Mouse (Mus musculus) cerebellum, adult 11 months (tissue): ENCODE data around the gene Cbx6.

Experiments
- DNase-seq: peaks from one replicate; pipeline ENCODE4 v3.0.0; 2022

Gene Cbx6

DNA sequence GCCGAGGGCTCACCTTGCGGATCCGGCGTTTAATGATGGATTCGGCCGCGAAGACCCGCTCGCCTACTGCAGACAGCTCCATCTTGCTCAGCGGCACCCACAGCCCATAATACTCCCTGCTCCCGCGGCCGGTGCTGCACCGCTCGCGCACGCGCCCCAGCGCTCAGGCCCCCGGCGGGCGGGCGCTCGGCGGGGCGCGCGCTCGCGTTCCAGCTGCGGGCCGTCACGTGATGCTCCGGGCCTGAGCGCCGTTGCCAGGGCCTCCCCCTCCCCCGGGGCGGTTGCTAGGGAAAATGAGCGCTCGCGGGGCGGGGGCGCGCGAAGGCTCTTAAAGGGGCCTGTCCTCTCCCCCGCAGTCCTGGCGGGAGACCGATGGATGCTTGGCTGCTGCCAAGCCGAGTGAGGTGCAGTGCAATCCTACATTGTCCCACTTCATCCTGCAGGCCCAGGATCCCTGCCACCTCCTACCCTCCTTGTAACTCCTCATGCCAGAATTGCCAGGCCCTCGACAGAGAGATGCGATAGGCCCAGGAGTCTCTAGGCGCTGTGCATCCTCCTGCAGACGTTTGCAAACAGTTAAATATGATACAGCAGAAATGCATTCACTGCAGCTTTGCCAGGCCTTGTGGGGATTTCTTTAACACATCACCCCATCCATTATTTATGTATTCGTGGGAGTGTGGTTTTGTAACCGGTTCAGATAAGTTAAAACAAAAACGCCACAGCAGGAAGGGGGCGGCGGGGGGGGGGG, at the start of gene Cbx6, which contains the start of gene Npcd:
Gene Cbx6, minus strand, starts transcription at position 559 of the 751 bp plus-strand sequence.
Gene Npcd, minus strand, starts transcription at position 108 of the 751 bp plus-strand sequence.
- DNase-seq, result peak; percentile 97

DNA sequence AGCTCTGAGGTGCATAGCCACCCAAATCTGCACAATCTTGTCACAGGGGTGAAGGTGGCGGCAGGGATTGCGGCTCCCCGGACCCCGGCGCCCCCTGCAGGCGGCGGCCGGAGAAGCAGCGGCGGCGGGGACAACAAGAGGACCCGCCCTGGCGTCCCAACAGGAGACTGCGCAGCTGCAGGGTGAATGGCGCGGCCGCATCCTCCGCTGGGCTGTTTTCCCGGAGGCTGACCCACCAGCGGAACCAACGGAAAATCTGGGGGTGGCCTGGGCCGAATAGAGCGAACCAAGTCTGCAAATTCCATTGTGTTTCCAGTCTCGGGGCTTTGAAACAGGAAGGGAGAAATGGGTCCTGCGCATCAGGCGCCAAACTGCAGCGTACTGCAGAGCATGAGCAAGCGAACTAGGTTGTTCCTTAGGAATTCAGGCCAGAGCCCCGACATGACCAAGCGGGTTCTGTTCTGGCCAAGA, 48.9 kb upstream of the Cbx6 start:
- DNase-seq, result peak; percentile 95

DNA sequence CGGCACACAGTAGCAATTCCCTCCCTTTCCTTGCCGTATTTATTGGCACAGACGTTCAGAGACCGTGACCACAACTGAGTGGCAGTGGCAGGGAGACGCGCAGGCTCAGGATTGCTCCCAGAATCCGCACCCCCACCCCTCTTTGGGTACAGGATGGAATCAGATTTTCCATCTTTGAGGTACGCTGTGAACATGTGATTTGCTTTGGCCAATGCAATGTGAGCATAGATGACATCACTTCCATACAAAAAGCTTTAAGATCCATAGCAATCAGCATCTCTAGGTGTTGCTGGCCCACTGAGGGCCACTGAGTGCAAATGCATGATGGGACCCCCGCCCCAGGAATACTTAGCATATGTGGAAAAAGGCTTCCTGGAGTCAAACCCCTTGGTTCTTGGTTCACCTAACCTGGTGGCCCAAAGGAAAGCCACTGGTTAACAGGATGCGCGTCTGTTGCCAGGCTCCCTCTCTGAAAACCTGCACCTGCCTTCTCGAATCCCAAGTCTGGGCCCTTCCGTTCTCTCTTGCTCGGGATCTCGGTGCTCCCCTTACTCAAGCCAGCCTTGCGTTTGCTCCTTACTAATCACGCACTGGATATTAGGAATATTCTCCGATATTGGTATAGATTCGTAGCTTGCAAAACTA, 48.3 kb upstream of the Cbx6 start:
- DNase-seq, result peak; percentile 36

DNA sequence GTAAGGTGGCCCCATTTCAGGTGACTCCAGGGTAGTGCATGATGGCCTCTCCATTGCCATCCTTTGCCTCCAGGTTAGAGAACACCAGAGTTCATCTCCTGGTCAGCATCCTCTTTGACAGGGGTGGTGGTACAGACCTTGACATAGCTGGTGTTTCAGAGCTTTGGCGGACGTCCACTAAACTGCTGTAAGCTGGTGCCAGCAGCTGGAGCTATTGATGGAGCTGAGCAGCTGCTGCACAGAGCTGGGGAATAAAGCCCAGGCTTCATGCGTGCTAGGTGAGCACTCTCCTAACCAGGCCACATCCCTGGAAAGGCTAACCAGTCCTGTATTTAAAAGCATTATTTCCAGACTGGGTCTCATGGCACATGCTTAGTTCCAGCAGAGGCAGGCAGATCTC, 46.0 kb upstream of the Cbx6 start:
- no peak for DNase-seq

DNA sequence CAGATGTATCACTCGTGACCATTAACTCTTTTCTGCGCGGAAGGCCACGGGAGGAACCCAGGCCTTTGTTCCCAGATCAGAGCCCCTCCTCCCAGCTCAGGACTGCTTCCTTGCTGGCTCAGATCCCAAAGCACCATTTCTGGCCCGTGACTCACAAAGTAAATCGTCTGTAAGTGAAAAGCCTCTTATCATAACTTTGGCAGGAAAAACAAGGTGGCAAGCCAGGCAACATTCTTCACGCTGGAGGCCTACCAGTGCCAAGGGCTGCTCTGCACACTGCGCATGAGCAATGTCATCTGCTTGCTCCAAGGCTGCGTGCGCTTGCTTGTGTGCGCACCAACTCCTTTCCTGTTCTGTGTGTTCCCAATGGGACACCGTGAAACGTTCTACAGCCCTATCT, 44.8 kb upstream of the Cbx6 start:
- DNase-seq, result peak; percentile 51

DNA sequence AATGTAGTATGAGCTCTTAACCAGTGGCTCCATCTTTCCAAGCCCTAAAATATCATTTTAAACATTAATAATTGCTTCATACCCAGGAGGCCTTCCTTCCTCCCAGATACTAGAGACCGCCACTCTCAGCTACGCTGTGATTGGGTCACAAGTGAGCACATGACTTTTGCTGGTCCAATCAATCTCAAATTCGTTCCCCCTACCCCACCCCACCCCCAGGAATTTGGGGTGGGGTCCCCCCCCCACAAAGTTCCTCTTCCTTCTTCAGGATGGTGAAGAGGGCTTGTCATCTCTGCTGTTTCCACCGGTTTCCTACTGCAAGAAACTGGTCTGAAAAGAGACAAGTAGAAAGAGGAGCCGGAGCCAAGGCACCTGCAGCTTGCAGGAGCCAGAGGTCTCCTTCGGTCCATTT, 44.2 kb upstream of the Cbx6 start:
- DNase-seq, result no peak

DNA sequence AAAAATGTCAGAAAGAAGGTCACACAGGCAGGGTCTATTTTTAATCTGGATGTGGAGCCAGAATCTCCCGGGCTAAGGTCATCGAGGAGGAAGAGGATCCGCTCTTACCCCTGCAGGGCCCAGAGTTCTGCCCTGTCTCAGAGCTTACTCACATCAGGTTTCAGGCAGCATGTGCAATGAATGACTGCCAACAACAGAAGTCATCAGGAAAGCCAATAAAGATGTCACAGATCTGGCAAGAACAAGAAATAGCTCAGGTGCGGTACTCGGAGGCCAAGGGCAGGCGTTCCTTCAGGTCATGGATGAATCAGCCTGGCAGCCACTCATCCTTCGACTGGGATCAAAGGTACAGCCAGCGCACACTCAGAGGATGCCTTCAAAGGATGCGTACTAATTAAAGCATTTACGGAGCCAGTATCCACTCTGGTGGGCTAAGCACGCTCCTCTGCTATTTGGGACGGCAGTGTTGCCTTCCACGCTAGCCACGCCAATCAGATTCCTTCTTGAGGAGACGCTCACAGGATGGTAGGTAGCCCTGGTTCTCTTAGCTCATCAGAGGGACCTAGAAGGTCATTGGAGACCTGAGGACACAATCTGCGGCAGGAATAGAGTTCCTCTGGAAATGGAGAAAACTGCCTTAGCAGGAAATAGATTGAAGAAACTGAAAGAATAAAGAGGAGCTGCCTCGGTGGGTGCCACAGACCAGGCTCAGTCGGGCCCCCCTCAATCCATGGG, 40.9 kb upstream of the Cbx6 start:
- no peak for DNase-seq

DNA sequence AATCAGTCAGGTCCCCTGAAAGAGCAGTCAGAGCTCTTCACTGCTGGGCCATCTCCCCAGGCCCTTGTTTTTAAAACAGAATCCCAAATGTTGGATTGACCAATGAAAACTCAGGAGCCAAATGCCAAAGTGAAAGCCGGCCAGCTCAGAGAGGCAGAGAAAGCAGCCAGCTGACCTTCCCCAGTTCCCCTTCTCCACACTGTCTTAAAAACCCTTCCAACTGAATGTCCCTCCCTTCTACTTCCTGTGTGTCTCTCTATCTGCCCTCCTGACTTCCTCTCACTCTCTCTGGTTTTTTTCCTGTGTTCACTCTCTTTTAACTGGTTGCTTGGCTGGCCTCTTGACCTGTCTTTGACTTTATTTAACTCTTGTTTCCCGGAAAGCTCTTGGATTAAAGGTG, 39.5 kb upstream of the Cbx6 start:
- no peak for DNase-seq

DNA sequence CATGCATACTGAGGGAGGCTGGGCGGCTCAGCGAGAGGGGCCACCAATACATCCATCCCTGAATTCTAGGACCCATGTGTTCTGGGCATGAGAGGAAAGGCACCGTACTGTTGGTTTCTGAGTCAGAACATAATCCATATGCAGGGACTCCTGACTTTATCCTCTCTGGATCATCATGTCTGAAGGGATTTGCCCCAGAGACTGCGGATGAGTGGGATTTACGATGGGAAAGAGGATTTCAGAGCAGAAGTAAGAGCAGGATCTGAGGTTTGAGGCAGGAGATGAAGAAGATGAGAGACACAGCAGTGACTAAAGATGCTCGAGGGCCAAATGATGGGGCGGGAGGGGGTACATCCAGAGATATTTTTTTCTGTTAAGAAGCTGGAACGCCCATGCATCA, 39.1 kb upstream of the Cbx6 start:
- DNase-seq, result no peak

DNA sequence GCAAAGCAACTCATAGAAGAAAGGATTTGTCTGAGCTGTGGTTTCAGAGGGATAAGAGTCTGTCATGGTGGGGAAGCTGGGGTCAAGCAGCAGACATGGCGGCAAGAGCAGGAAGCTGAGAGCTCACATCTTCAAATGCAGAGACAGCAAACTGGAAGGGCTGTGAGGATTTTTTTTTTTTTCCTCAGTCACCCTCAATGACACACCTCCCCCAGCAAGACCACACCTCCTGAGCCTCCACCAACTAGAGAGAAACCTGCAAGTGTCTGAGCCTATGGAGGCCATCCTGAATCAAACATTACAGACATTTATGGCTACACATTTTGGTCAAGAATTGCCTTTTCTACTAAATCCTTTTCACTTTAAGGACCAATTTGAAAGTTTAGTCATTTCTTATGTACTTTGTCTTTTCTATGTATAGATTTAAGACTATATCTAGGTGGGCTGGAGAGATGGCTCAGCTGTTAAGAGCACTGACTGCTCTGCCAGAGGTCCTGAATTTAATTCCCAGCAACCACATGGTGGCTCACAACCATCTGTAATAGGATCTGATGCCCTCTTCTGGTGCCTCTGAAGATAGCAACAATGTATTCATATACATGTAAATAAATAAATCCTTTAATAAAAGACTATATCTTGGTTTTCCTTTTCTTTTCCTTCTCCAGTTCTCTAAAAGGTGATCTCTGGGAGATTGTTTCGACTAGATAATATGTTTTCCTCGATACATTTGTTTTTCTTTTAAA, 32.9 kb upstream of the Cbx6 start:
- no peak for DNase-seq

DNA sequence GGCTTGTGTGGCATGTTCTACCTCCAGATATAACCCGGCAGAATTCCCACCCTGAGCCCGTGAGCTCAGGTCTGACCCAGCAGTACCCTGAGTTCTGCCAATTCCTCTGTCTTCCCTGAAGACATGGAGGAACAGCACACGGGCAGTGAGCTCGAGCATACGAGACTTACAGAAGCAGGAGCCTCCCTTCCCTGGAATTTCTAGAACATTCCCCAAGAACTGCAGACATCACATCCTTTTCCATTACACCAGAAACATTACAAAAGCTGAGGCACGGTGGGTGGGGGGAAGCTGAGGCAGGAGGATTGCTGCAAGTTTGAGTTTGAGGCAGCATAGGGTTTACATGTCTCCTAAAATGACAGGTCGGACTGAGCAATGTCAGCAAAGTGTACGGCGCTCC, 25.3 kb upstream of the Cbx6 start:
- DNase-seq, result no peak

DNA sequence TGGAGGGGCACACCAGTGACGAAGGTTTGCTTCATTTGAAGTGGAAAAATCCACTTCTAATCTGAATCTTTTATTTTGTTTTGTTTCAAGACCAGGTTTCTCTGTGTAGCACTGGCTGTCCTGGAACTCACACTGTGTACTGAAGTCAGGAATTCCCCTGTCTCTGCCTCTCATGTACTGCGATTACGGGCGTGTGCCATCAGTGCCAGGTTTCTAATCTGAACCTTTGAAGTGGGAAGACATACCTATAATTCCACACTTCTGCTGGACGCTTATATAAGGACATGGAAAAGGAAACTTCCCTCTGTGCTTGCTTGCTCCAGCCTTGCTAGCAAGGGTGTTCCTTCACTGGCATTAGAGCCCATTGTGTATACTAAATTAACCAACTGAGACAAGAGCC, 24.5 kb upstream of the Cbx6 start:
- DNase-seq, result no peak

DNA sequence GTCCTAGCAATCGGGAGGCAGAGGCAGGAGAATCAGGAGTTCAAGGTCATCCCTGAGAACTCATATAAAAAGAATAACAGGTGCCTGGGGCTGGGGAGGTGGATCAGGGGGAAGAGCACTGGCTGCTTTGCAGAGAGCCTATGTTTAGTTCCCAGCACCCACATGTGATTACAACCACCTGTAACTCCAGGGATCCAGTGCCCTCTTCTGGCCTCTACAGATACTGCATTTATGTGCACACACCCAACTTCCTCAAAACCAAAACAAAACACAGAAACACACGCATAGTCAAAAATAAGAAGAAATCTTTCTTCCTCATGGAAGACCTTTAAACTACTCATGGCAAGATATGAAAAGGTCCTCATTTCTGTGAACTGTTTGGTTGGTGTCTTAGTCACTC, 15.7 kb upstream of the Cbx6 start:
- no peak for DNase-seq

DNA sequence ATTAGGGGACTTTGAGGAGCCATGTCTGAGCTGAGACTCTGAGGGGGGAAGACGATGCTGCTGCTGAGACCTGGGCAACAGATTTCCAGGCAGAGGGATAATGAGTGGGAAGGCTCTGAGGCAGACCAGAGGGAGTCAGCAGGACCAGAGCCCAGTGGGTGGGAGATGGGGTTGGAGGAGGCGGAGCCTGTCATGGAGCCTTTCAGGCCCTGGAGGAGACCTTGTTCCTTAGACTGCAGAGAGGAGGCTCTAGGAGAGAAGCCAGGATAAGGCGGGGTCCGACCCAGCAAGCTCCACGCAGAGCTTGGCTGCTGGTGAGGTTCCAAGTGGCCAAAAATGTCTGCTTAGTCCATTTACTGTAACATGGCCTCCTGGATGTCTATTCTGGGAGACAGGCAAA, 12.6 kb upstream of the Cbx6 start:
- no peak for DNase-seq

DNA sequence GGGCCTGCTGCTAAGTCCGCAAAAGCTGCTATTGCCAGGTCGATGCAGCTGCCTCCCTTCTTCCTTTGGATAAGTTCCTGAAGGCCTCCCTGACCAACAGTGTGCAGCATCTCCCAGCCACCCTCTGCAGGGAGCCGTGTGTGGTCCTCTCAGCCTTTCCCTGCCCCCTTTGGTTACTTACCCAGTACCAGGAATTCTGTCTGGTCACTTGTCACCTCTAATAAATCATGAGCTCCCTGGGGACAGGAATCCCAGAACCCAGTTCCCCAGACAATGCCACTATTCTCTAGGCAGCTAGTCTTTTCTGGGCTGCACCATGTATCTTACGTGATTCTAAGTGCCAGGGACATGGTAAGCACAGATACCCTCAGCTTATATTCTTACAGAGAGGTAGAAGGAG, 11.5 kb upstream of the Cbx6 start:
- DNase-seq, result no peak

DNA sequence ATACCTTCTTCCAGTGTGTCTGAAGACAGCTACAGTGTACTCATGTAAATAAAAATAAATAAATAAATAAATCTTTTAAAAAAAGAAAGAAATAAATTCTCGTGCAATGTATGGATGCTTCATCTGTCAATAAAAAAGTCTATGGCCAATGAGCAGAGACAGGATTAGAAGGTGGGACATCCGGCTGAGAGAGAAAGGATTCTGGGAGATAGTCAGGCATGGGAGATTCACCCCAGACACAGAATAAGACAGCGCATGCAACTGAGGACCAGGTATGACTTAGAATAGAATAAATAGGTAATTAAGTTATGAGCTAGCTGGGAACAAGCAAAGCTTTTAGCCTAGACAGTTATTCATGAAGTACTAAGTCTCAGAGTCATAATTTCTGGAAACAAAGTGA, 8.5 kb upstream of the Cbx6 start:
- DNase-seq, result no peak

DNA sequence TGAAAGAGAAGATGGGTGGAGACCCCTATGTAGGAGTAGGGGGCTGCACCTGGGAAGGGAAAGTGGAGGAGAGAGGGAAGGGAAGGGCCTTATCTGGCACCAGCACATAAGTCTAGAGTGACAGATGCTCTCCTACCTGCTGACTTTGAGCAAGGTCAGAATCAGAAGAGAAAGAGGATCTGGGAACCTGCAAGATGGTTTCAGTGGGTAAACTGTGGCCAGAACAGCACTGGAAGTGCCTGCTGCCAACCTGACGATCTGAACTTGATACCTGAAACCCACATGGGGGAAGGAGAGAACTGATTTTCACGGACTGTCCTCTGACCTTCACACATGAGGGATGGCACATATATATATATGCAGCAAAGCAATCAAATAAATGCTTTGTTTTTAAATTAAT, 5.8 kb upstream of the Cbx6 start:
- no peak for DNase-seq

DNA sequence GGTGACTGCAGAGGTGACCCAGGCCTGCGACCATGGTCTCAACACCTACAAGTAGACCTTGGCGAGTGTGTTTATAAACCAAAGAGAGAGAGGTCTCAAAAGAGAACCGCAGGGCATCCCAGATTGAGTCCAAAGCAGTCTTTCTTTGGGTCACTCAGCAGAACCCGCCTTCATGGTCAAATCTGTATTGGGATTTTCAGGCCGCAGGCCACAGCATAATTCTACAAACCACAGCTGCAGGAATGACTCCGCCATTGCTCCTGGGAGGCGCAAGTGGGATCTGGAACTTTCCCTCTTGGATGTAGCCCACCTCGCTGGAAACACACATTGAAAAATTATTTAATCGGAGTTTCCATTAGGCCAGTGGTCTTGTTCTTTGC, 383 bp upstream of the Cbx6 start:
- DNase-seq, result no peak

DNA sequence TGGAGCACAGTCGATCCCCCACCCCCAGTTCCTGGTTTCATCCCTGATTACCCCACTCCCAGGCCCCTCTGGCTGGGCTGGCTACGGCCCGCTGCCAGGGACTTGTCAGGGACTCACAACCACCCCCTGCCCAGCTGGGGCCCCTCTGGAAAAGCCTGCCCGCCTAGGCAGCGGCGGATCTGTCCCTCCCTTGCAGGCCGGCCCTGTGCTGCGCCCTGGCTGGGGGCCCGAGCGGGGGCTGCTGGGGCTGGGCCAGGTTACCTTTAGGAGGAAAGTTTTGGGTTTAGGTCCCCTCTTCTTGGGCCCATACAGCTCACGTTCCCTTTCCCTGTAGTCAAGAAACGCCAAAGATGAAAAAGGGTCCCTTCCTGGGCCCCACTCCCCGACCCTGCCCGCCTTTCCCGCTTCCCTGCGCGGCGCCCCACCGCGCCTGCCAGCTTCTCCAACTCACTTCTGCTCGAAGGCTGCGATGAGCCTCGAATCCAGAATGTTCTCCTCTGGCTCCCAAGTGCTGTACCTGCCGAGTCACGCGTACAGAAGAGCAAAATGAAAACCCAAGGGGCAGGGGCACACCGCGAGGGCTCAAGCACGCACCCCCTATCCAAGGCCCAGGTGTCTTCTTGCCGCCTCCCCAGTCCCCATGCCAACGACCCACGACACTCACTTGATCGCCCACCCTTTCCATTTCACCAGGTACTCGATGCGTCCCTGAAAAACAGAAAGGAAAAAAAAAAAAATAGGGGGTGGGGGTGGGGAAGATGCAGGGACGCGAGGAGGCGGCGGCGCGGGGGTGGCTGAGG, 1.0 kb downstream of the Cbx6 start:
- peak; percentile 59 for DNase-seq

DNA sequence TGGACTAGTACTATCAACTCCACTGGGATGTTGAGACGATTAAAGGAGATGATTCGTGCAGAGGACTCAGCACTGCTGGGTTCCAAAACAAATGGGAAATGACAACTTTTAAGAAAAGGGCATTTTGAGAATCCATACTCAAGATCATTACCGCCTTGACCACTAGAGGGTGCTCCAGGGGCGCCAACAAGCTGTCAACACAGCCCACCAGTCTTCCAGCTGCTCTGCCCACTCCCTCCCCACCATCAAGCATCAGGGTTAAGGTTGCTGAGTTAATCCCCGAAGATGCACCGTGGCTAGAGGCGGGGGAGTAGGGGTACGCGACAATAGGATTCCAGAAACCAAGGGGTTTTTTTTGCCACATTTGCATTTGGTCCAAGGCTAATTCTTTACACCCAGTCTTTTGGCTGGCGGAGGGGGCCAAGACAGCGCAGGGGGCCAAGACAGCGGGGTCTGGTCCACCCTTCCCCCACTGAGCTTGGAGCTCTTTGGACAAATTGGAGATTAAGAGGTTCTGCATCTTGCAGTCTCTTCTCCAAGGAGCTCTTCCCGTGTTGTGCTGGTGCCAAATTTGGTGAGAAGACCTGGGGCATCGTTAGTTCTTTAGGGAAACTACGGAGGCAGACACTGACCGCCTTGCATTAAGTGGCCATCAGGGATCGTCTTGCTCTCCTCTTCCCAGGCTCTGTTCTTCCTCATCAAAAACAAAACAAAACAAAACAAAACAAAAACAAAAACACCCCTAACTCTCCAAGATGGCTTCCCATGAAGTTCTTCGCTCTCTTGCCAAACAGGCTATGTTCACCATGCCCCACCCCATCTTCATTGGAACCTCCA, 2.2 kb downstream of the Cbx6 start:
- DNase-seq, result peak; percentile 72

DNA sequence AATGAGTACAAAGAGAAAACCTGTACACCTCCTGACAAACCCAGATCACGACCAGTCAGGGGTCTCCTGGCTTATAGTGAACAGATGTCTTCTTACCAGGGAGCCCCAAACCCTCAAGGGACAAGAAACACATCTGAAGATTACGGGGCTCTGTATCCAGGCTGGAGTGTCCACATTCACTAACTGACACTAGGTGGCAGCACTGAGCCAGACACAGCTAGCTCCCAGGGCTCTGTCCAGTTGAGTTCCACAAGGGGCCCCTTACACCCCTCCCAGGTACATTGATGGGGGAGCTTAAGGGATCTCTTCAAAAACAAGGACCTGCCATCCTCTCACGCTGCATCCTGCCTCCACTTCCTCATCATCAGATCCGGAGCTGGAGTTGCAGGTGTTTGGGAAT, 4.1 kb downstream of the Cbx6 start:
- DNase-seq, result peak; percentile 79
